Mouse (Mus musculus): ENCODE data around the gene Slc16a6.

The Slc16a6 gene

DNA sequence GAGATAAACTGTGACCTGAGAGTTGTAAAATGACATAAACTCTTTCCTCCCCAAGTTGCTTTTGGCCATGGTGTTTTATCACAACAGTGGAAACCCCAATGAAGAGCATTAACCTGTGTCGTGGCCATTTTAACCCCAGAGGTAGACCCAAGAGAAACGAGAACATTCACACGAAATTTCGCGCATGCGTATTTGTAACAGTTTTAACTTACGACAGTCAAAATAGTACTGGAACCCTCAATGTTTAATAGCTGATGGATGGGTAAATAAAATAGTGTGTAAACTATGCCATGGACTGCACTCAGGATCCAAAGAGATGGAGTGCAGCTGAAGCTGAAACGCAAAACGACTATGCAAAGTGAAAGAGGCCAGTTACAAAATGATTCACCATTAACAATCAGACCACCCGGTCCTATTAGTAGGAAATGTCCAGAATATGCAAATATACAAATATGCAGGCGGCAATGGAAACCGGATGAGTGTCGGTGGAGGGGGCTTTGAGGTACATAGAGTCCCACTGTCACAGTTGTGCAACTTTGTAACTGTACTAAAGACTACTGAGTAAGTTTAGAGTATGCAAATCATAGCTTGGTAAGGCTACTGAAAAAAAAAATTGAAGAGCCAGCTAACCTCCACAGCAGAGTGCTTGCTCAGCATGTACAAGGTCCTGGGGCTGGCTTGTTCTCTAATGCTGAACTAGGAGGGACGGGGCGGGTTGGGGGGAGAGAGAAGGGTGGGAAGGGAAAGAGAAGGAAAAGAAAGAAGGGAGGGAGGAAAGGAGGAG lies 63.0 kb downstream of the Slc16a6 start:
- no peak for DNase-seq

DNA sequence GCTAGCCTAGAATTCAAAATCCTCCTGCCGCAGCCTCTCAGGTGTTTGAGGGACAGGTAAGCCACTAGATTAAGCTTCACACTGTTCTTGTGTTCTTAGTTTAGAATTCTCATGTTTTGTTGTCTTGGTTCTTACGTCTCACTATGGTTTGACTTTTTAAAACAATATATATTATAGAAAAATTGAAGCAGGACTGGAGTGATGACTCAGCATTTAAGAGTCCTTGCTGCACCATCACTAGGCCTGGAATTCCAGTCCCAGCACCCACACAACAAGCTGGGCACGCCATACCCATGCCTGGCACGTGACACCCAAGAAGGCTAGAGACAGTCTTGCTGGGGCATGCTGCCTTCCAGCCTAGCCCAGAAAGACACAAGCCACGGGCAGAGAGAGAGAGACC lies 67.0 kb downstream of the Slc16a6 start:
- no peak for DNase-seq
